Mouse (Mus musculus) kidney, postnatal 0 days (tissue): ENCODE results near the gene Ttll12. TPM values are rescaled to one million over a fixed set of nuclear protein-coding genes. Genes with fewer than 3 reads are reported as not detected.

Source experiments
- ATAC-seq: fragments of 200-750 bp; cut with Nextera tagmentation; replicated peaks from 2 replicates; pipeline ENCODE4 v1.8.0; 2017; ENCODE audit warnings: low read depth, moderate number of reproducible peaks, moderate TSS enrichment, moderate library complexity; ENCODE audit not compliant: low FRiP score
- DNase-seq: peaks from one replicate; pipeline ENCODE4 v3.0.0-alpha.2; 2016; ENCODE audit warnings: low spot score
- H3K27ac ChIP-seq: fragments of 300-500 bp; sonication (generic); 2 replicates; pipeline ENCODE4 v1.5.1; 2014; ENCODE audit warnings: mild to moderate bottlenecking
- H3K27me3 ChIP-seq: fragments of 300-500 bp; sonication (generic); 2 replicates; pipeline ENCODE4 v1.6.1; 2014; ENCODE audit warnings: low read length, mixed read lengths; ENCODE audit not compliant: insufficient read depth
- H3K36me3 ChIP-seq: fragments of 300-500 bp; sonication (generic); 2 replicates; pipeline ENCODE4 v1.6.1; 2014; ENCODE audit warnings: low read length, mixed read lengths; ENCODE audit not compliant: insufficient read depth
- H3K4me1 ChIP-seq: fragments of 300-500 bp; sonication (generic); replicated peaks from 2 replicates; pipeline ENCODE4 v1.6.1; 2014; ENCODE audit warnings: antibody characterized with exemption, low read length, mixed read lengths; ENCODE audit not compliant: insufficient read depth
- H3K4me2 ChIP-seq: fragments of 300-500 bp; sonication (generic); 2 replicates; pipeline ENCODE4 v1.6.1; 2014; ENCODE audit warnings: mild to moderate bottlenecking, low read length, moderate library complexity, mixed read lengths
- H3K4me3 ChIP-seq: fragments of 300-500 bp; sonication (generic); replicated peaks from 2 replicates; pipeline ENCODE4 v1.5.1; 2014; ENCODE audit warnings: low read depth, low read length
- H3K9ac ChIP-seq: fragments of 300-500 bp; sonication (generic); 2 replicates; pipeline ENCODE4 v1.6.1; 2014; ENCODE audit warnings: low read depth, low read length
- H3K9me3 ChIP-seq: fragments of 300-500 bp; sonication (generic); replicated peaks from 2 replicates; pipeline ENCODE4 v1.6.1; 2016; ENCODE audit warnings: low read length, inconsistent platforms, mixed read lengths
- CTCF ChIP-seq: IDR thresholded peaks from 2 replicates; pipeline ENCODE4 v1.5.1; 2016; ENCODE audit warnings: antibody characterized with exemption, low read depth, mild to moderate bottlenecking, moderate library complexity
- WGBS: fragments of 180-500 bp; shearing (Covaris S2); extraction: QIAGEN DNeasy Blood & Tissue Kit; methylation state at CpG from one replicate; pipeline ENCODE4 v1.1.7; 2014; 5-methylcytosine and 5-hydroxymethylcytosine counted together
- polyA plus RNA-seq: library from polyadenylated mRNA; unstranded; fragments of >200 nt; fragmentation: Nextera tagmentation; extraction: Ambion mirVana; gene quantifications from 2 replicates; pipeline ENCODE4 v1.2.1, GENCODE M21; 2015

Gene Ttll12
- polyA plus RNA-seq, 1 experiment from 2014 or later: 22.4 TPM

DNA sequence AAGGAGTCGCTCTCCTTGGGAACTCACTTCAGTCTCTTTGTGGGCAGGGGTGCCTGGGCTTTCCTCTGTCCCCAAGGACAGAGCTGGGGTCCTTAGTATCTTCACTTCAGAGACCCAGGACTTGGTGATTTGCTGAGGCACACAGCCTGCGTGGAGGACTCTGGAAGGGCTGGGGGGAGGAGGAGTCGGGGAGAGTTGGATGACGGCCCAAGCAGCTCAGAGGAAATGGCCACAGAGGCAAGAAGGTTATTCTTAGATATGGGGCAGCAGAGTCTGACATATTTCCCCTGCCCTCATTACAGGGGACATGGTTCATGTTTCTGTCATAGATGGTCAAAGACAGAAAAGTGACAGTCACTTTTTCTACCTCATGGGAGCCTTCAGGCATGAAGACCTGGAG, 55.1 kb downstream of the Ttll12 start:
- Histone ChIP-seq H3K4me3 (no peak overlapping the region), H3K36me3 (no peaks in the 10 kb centered on the region), H3K9ac (no peak overlapping the region), H3K4me1 (no peaks in the 10 kb centered on the region), H3K27me3 (no peaks in the 10 kb centered on the region), H3K9me3 (no peaks in the 10 kb centered on the region), H3K4me2 (no peak overlapping the region), H3K27ac (no peak overlapping the region; the same call in 1 of the 2 replicates)
- no peak for TF ChIP-seq CTCF
- 40% methylated on average over 4 of the region's 4 CpGs for WGBS
- no peak for ATAC-seq
- no peak for DNase-seq

DNA sequence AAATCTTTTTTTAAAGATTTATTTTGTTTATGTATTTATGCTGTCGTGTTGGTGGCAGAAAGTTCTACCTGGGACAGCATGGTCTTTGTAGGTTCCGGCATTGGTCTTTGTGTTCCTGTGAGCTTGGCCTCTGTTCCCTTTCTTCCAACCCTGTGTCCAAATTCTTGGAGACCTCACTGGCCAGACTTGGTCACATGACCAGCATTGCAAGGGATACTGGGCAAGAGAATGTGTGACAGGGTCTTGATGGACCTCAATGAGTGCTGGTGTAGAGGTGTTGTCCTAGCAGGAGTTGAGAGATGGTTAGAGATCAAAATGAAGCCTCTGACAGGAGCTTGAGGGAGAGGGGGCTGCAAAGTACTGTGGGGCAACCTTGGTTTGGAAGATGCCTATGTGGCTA, 56.1 kb downstream of the Ttll12 start:
- WGBS: 96% methylated on average over 2 of the region's 2 CpGs
- no peak for TF ChIP-seq CTCF
- H3K4me2 ChIP-seq: no peak overlapping the region
- H3K4me3 ChIP-seq: no peak overlapping the region
- no peaks in the 10 kb centered on the region for H3K36me3 ChIP-seq
- no peaks in the 10 kb centered on the region for H3K9me3 ChIP-seq
- no peaks in the 10 kb centered on the region for H3K4me1 ChIP-seq
- H3K9ac ChIP-seq: no peak overlapping the region
- no peak overlapping the region for H3K27ac ChIP-seq
- ATAC-seq (no peak), DNase-seq (no peak)
- H3K27me3 ChIP-seq: no peaks in the 10 kb centered on the region

- WGBS: 54% methylated on average over 6 of the region's 6 CpGs
- Histone ChIP-seq H3K36me3 (no peaks in the 10 kb centered on the region), H3K4me2 (no peak overlapping the region), H3K9ac (no peak overlapping the region), H3K4me1 (peaks cover 1% of the 10 kb centered on the region; the same call in 1 of the 2 replicates), H3K27me3 (no peaks in the 10 kb centered on the region), H3K27ac (no peak overlapping the region), H3K4me3 (no peak overlapping the region), H3K9me3 (no peaks in the 10 kb centered on the region)
- ATAC-seq (no peak), DNase-seq (no peak)
- TF ChIP-seq CTCF: no peak
These were observed 59.1 kb downstream of the Ttll12 start for GRCm38 (mm10) chr15:83535890-83536231.

DNA sequence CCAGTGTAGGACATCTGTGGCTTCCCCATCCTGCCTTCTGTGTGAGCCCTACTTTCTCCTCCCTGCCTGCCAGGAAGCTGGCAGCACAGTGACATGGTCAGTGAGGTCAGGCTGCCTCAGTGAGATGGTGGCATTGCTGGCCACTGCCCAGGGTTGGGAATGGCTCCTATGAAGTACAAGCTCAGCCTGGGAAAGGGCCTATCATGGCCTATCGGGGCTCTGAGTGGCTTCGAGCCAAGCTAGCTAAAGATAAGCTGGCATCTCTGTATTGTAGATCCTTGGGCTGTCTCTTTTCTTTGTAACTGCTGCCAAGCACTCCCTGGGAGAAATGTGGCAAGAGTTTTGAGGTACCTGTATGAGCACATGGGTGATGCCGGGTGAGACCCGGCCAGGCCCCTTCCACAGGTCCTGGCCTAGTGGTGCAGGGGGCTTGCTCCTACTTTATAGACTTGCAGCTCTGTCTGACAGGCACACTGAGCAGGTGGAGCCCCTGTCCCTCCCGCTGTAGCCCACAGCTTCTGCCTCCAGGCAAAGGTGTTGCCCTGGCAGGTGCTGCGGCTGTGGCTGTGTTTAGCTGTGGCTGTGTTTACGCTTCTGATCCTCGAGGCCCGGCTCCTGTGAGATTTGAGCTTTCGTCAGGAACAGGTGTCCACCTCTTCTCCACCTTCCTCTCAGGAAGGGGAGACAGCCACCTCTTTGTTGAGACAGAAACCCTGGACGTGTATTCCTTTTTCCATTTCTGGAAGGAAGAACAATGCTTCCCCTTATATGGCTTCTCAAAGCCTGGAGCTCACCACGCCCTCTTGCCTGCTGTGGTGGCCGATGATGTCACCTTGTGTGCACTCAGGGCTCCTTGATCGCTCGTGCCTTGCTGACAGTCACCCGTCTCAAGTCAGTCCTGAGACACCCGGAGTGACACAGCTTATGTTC, 59.7 kb downstream of the Ttll12 start:
- 69% methylated on average over 15 of the region's 17 CpGs for WGBS
- H3K27me3 ChIP-seq: no peaks in the 10 kb centered on the region
- no peaks in the 10 kb centered on the region for H3K9me3 ChIP-seq
- no peaks in the 10 kb centered on the region for H3K36me3 ChIP-seq
- H3K4me3 ChIP-seq: no peak overlapping the region
- H3K4me1 ChIP-seq: peaks cover 8% of the 10 kb centered on the region; the same call in 1 of the 2 replicates
- no peak overlapping the region for H3K4me2 ChIP-seq
- no peak for TF ChIP-seq CTCF
- H3K9ac ChIP-seq: no peak overlapping the region
- DNase-seq (no peak), ATAC-seq (no peak)
- H3K27ac ChIP-seq: no peak overlapping the region

GRCm38 (mm10) chr15:83532606-83533005, 62.4 kb downstream of the Ttll12 start:
- Histone ChIP-seq H3K4me3 (no peak overlapping the region), H3K27me3 (no peaks in the 10 kb centered on the region), H3K9me3 (no peaks in the 10 kb centered on the region), H3K36me3 (no peaks in the 10 kb centered on the region), H3K4me1 (peaks cover 15% of the 10 kb centered on the region; the same call in 1 of the 2 replicates), H3K27ac (no peak overlapping the region), H3K9ac (no peak overlapping the region), H3K4me2 (no peak overlapping the region)
- DNase-seq (no peak), ATAC-seq (no peak)
- WGBS: 66% methylated on average over 7 of the region's 7 CpGs
- TF ChIP-seq CTCF: no peak

- H3K27me3 ChIP-seq: no peaks in the 10 kb centered on the region
- no peaks in the 10 kb centered on the region for H3K36me3 ChIP-seq
- H3K9ac ChIP-seq: no peak overlapping the region
- H3K27ac ChIP-seq: no peak overlapping the region
- TF ChIP-seq CTCF: peak; percentile 54
- H3K4me2 ChIP-seq: no peak overlapping the region
- no peaks in the 10 kb centered on the region for H3K9me3 ChIP-seq
- DNase-seq: no peak
- H3K4me3 ChIP-seq: no peak overlapping the region
- peaks cover 15% of the 10 kb centered on the region; the same call in 1 of the 2 replicates for H3K4me1 ChIP-seq
- no peak for ATAC-seq
- 82% methylated on average over 5 of the region's 5 CpGs for WGBS
These were observed 62.9 kb downstream of the Ttll12 start for GRCm38 (mm10) chr15:83531961-83532469.
